8 mouse cellular contexts compared by ENCODE assay signal in the genomic region with DNA sequence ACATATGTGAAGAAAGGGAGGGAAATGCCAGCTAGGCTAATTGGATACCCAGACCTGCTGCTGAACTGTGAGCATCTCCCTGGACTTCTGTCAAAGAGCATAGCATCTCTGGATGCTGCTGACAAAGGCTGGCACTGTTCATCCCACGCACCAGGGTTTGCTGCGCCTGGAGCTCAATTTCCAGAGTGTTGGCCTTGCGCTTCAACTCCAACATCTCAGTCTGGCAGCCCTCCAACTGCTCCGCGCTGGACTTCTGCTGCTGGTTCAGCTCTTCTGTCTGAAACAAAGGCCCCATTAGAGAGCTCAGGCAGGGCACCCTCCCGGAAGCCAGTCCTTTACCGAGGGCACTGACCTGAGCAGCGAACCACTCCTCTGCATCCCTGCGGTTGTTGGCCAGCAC. TPM values are rescaled to one million over a fixed set of nuclear protein-coding genes. Genes with fewer than 3 reads are reported as not detected.
DNase-seq lines count a peak whose midpoint lies in the region; ATAC-seq lines count a peak whose summit lies in the region.

No protein-coding gene starts in this region.

- ATAC-seq in megakaryocyte-erythroid progenitor cell, adult 5-6 weeks (replicated peaks; ENCODE audit: low FRiP score, low TSS enrichment, poor library complexity, severe bottlenecking), result no peak

- peak; percentile 17 for DNase-seq in gastrocnemius, postnatal 10 days
- DNase-seq in gastrocnemius, postnatal 36 days, result no peak
- DNase-seq in Muller cell, postnatal 12 days (ENCODE audit: inconsistent ontology term), result peak; percentile 96
- DNase-seq in cerebellum, postnatal 14 days, result peak; percentile 73 to 77
- peak; percentile 27 to 51 for DNase-seq in layer of hippocampus, postnatal 10 days (ENCODE audit: low spot score in 2 of 2)
- peak; percentile 94 for DNase-seq in retina, postnatal 1 day
- no peak for DNase-seq in urinary bladder, postnatal 25 days (ENCODE audit: low spot score)

- intact Hi-C loops in gastrocnemius, postnatal 36 days (cut with DNase I), result no loop called here

RNA-seq across cellular contexts. Expression of gene Krt40, which starts 3.2 kb away (rescaled TPM):
- total RNA-seq in gastrocnemius, postnatal 10 days (2021), result not detected
- not detected for total RNA-seq in gastrocnemius, postnatal 36 days (2021)
- total RNA-seq in layer of hippocampus, postnatal 10 days (2021), result not detected
- not detected in 2 replicates for total RNA-seq in megakaryocyte-erythroid progenitor cell, adult 5-6 weeks (2014; fragmentation: Nextera tagmentation)
- not detected in 2 replicates for total RNA-seq in megakaryocyte-erythroid progenitor cell, adult 5-6 weeks (2017)

RNA-seq across cellular contexts. Expression of gene Krtap3-3, which starts 10.9 kb away (rescaled TPM):
- total RNA-seq in gastrocnemius, postnatal 10 days (2021), result not detected
- total RNA-seq in gastrocnemius, postnatal 36 days (2021), result not detected
- total RNA-seq in layer of hippocampus, postnatal 10 days (2021), result not detected
- total RNA-seq in megakaryocyte-erythroid progenitor cell, adult 5-6 weeks (2014; fragmentation: Nextera tagmentation), result not detected in 2 replicates
- not detected in 2 replicates for total RNA-seq in megakaryocyte-erythroid progenitor cell, adult 5-6 weeks (2017)

RNA-seq across cellular contexts. Expression of gene Krtap3-2, which starts 16.9 kb away (rescaled TPM):
- total RNA-seq in gastrocnemius, postnatal 10 days (2021), result not detected
- total RNA-seq in gastrocnemius, postnatal 36 days (2021), result not detected
- not detected for total RNA-seq in layer of hippocampus, postnatal 10 days (2021)
- total RNA-seq in megakaryocyte-erythroid progenitor cell, adult 5-6 weeks (2014; fragmentation: Nextera tagmentation), result not detected in 2 replicates
- total RNA-seq in megakaryocyte-erythroid progenitor cell, adult 5-6 weeks (2017), result not detected in 2 replicates

RNA-seq across cellular contexts. Expression of gene Krt39, which starts 18.6 kb away (rescaled TPM):
- total RNA-seq in gastrocnemius, postnatal 10 days (2021), result not detected
- total RNA-seq in gastrocnemius, postnatal 36 days (2021), result not detected
- not detected for total RNA-seq in layer of hippocampus, postnatal 10 days (2021)
- total RNA-seq in megakaryocyte-erythroid progenitor cell, adult 5-6 weeks (2014; fragmentation: Nextera tagmentation), result not detected in 2 replicates
- total RNA-seq in megakaryocyte-erythroid progenitor cell, adult 5-6 weeks (2017), result not detected in 2 replicates

RNA-seq across cellular contexts. Expression of gene Gm11939, which starts 19.5 kb away (rescaled TPM):
- not detected for total RNA-seq in gastrocnemius, postnatal 10 days (2021)
- total RNA-seq in gastrocnemius, postnatal 36 days (2021), result not detected
- not detected for total RNA-seq in layer of hippocampus, postnatal 10 days (2021)
- total RNA-seq in megakaryocyte-erythroid progenitor cell, adult 5-6 weeks (2014; fragmentation: Nextera tagmentation), result not detected in 2 replicates
- total RNA-seq in megakaryocyte-erythroid progenitor cell, adult 5-6 weeks (2017), result not detected in 2 replicates

Comparison
In these comparisons a context has a peak if more than half of its experiments do, and no peak if none do; other contexts are left out.
1. DNase-seq: peak in gastrocnemius, postnatal 10 days (single experiment), Muller cell, postnatal 12 days (single experiment), cerebellum, postnatal 14 days (2 of 2), layer of hippocampus, postnatal 10 days (2 of 2) and retina, postnatal 1 day (single experiment); none in gastrocnemius, postnatal 36 days (0 of 2) and urinary bladder, postnatal 25 days (single experiment).